Mouse (Mus musculus) forebrain, embryonic 16.5 days (tissue): ENCODE results near the gene Dpagt1. TPM values are rescaled to one million over a fixed set of nuclear protein-coding genes. Genes with fewer than 3 reads are reported as not detected.
"Not testable (repeated sequence)": the region's sequence is repeated elsewhere in the genome, so short reads cannot be mapped to it uniquely, and the experiment has no call there.

Source experiments
- ATAC-seq: fragments of 200-750 bp; cut with Nextera tagmentation; 2 replicates; pipeline ENCODE4 v1.8.0; 2017; ENCODE audit warnings: mild to moderate bottlenecking, moderate library complexity
- H3K27ac ChIP-seq: fragments of 300-500 bp; sonication (generic); 2 replicates; pipeline ENCODE4 v1.5.1; 2014; ENCODE audit warnings: low read length, control low read depth
- H3K27me3 ChIP-seq: fragments of 300-500 bp; sonication (generic); replicated peaks from 2 replicates; pipeline ENCODE4 v1.6.1; 2014; ENCODE audit warnings: low read length; ENCODE audit not compliant: control insufficient read depth, insufficient read depth
- H3K36me3 ChIP-seq: fragments of 300-500 bp; sonication (generic); 2 replicates; pipeline ENCODE4 v1.6.1; 2014; ENCODE audit not compliant: control insufficient read depth, insufficient read depth
- H3K4me1 ChIP-seq: fragments of 300-500 bp; sonication (generic); replicated peaks from 2 replicates; pipeline ENCODE4 v1.6.1; 2014; ENCODE audit warnings: low read length; ENCODE audit not compliant: control insufficient read depth, insufficient read depth
- H3K4me2 ChIP-seq: fragments of 300-500 bp; sonication (generic); 2 replicates; pipeline ENCODE4 v1.6.1; 2014; ENCODE audit warnings: mild to moderate bottlenecking, low read length, control low read depth
- H3K4me3 ChIP-seq: fragments of 300-500 bp; sonication (generic); replicated peaks from 2 replicates; pipeline ENCODE4 v1.5.1; 2014; ENCODE audit warnings: mild to moderate bottlenecking, low read length, control low read depth
- H3K9ac ChIP-seq: fragments of 300-500 bp; sonication (generic); replicated peaks from 2 replicates; pipeline ENCODE4 v1.6.1; 2014; ENCODE audit warnings: low read depth, low read length, control low read depth
- H3K9me3 ChIP-seq: fragments of 300-500 bp; sonication (generic); 2 replicates; pipeline ENCODE4 v1.6.1; 2016; ENCODE audit warnings: low read length; ENCODE audit not compliant: control insufficient read depth
- WGBS: fragments of 180-500 bp; shearing (Covaris S2); extraction: QIAGEN DNeasy Blood & Tissue Kit; methylation state at CpG from one replicate; pipeline ENCODE4 v1.1.7; 2014; 5-methylcytosine and 5-hydroxymethylcytosine counted together
- polyA plus RNA-seq: library from polyadenylated mRNA; unstranded; fragments of >200 nt; fragmentation: Nextera tagmentation; extraction: Ambion mirVana; gene quantifications from 2 replicates; pipeline ENCODE4 v1.2.1, GENCODE M21; 2015

Gene Dpagt1
- polyA plus RNA-seq, 1 experiment from 2014 or later: 35.2 TPM

- not testable (repeated sequence) for H3K27ac ChIP-seq, H3K4me2 ChIP-seq, H3K27me3 ChIP-seq, H3K9me3 ChIP-seq, H3K9ac ChIP-seq, H3K4me3 ChIP-seq, ATAC-seq
- 96% methylated on average over 3 of the region's 3 CpGs for WGBS
- peaks cover 13% of the 10 kb centered on the region for H3K4me1 ChIP-seq
- H3K36me3 ChIP-seq: peaks cover 43% of the 10 kb centered on the region
These were observed 25.8 kb upstream of the Dpagt1 start for GRCm38 (mm10) chr9:44300001-44300400.

GRCm38 (mm10) chr9:44305466-44306079 lies 20.2 kb upstream of the Dpagt1 start, which contains the start of gene Hinfp:
TSS of gene Hinfp (minus strand) at chr9:44305671.
- Histone ChIP-seq H3K36me3 (peaks cover 6% of the 10 kb centered on the region), H3K4me3 (peak within 1 kb of the TSS; percentile 94), H3K4me1 (peaks cover 13% of the 10 kb centered on the region), H3K27me3 (no peaks in the 10 kb centered on the region), H3K27ac (peak within 1 kb of the TSS; percentile 60), H3K9ac (peak within 1 kb of the TSS; percentile 84), H3K9me3 (no peaks in the 10 kb centered on the region), H3K4me2 (peak within 1 kb of the TSS; percentile 86)
- peak; percentile 99 for ATAC-seq
- under 1% methylated on average over 54 of the region's 54 CpGs for WGBS

- Histone ChIP-seq H3K9ac (no peak overlapping the region), H3K27me3 (no peaks in the 10 kb centered on the region), H3K4me3 (no peak overlapping the region), H3K4me2 (no peak overlapping the region), H3K27ac (no peak overlapping the region), H3K4me1 (peaks cover 13% of the 10 kb centered on the region), H3K9me3 (no peaks in the 10 kb centered on the region), H3K36me3 (peaks cover 2% of the 10 kb centered on the region; the same call in 1 of the 2 replicates)
- no peak for ATAC-seq
- 88% methylated on average over 6 of the region's 6 CpGs for WGBS
These were observed 19.3 kb upstream of the Dpagt1 start for GRCm38 (mm10) chr9:44306532-44306931.

GRCm38 (mm10) chr9:44307248-44307647 lies 18.6 kb upstream of the Dpagt1 start:
- ATAC-seq: no peak
- H3K27me3 ChIP-seq: no peaks in the 10 kb centered on the region
- H3K36me3 ChIP-seq: 0 out of 2 replicates have a peak, but pooled peaks cover 2% of the 10 kb centered on the region
- H3K9me3 ChIP-seq: no peaks in the 10 kb centered on the region
- no peak overlapping the region for H3K9ac ChIP-seq
- H3K4me1 ChIP-seq: peaks cover 13% of the 10 kb centered on the region
- no peak overlapping the region for H3K27ac ChIP-seq
- H3K4me3 ChIP-seq: no peak overlapping the region
- 92% methylated on average over 2 of the region's 2 CpGs for WGBS
- no peak overlapping the region for H3K4me2 ChIP-seq

GRCm38 (mm10) chr9:44309756-44310155 lies 16.1 kb upstream of the Dpagt1 start:
- H3K9me3 ChIP-seq: no peaks in the 10 kb centered on the region
- no peak overlapping the region for H3K27ac ChIP-seq
- H3K4me2 ChIP-seq: no peak overlapping the region
- H3K9ac ChIP-seq: no peak overlapping the region
- ATAC-seq: no peak
- peaks cover 7% of the 10 kb centered on the region for H3K4me1 ChIP-seq
- no peaks in the 10 kb centered on the region for H3K27me3 ChIP-seq
- H3K36me3 ChIP-seq: no peaks in the 10 kb centered on the region; the same call in 1 of the 2 replicates
- no peak overlapping the region for H3K4me3 ChIP-seq
- 67% methylated on average over 3 of the region's 3 CpGs for WGBS

- Histone ChIP-seq H3K9ac (no peak overlapping the region), H3K9me3 (no peaks in the 10 kb centered on the region), H3K27me3 (no peaks in the 10 kb centered on the region), H3K27ac (no peak overlapping the region), H3K4me3 (no peak overlapping the region), H3K36me3 (no peaks in the 10 kb centered on the region; the same call in 1 of the 2 replicates), H3K4me2 (no peak overlapping the region), H3K4me1 (0 out of 2 replicates have a peak, but pooled peaks cover 5% of the 10 kb centered on the region)
- no peak for ATAC-seq
- WGBS: 32% methylated on average over 10 of the region's 10 CpGs
These were observed 15.1 kb upstream of the Dpagt1 start for GRCm38 (mm10) chr9:44310750-44311135.

- H3K9me3 ChIP-seq: no peaks in the 10 kb centered on the region
- no peak for ATAC-seq
- H3K9ac ChIP-seq: no peak overlapping the region
- 0 out of 2 replicates have a peak, but pooled peaks cover 5% of the 10 kb centered on the region for H3K4me1 ChIP-seq
- no peak overlapping the region for H3K4me2 ChIP-seq
- no peaks in the 10 kb centered on the region for H3K27me3 ChIP-seq
- no peak overlapping the region for H3K27ac ChIP-seq
- WGBS: 9% methylated on average over 27 of the region's 27 CpGs
- no peaks in the 10 kb centered on the region; the same call in 1 of the 2 replicates for H3K36me3 ChIP-seq
- no peak overlapping the region for H3K4me3 ChIP-seq
These were observed 14.4 kb upstream of the Dpagt1 start for GRCm38 (mm10) chr9:44311136-44312134.

- Histone ChIP-seq H3K4me2 (no peak overlapping the region), H3K9ac (no peak overlapping the region)
- WGBS: 65% methylated on average over 19 of the region's 19 CpGs
These were observed 12.2 kb upstream of the Dpagt1 start for GRCm38 (mm10) chr9:44313476-44314256.

GRCm38 (mm10) chr9:44314257-44314547 lies 11.6 kb upstream of the Dpagt1 start:
- Histone ChIP-seq H3K9me3 (no peaks in the 10 kb centered on the region), H3K36me3 (no peaks in the 10 kb centered on the region; the same call in 1 of the 2 replicates), H3K27me3 (no peaks in the 10 kb centered on the region), H3K4me3 (no peak overlapping the region), H3K4me2 (no peak overlapping the region), H3K27ac (no peak overlapping the region), H3K9ac (no peak overlapping the region), H3K4me1 (peaks cover 24% of the 10 kb centered on the region)
- WGBS: 50% methylated on average over 4 of the region's 4 CpGs
- ATAC-seq: no peak

More at GRCm38 (mm10) chr9:44313476-44314256, 12.2 kb upstream of the Dpagt1 start:
- Histone ChIP-seq H3K4me3 (no peak overlapping the region), H3K4me1 (peaks cover 18% of the 10 kb centered on the region), H3K9me3 (no peaks in the 10 kb centered on the region), H3K36me3 (no peaks in the 10 kb centered on the region; the same call in 1 of the 2 replicates), H3K27ac (no peak overlapping the region), H3K27me3 (no peaks in the 10 kb centered on the region)
- no peak for ATAC-seq
